Mouse (Mus musculus): Measurements from ENCODE around the gene Rftn2. TPM values are rescaled to one million over a fixed set of nuclear protein-coding genes. Genes with fewer than 3 reads are reported as not detected.
A peak's percentile ranks its signal among the peaks of the same experiment; 100 is the strongest.

Rftn2 gene
- 1 to 10 TPM; 4.7 to 5.1 TPM for total RNA-seq (2021)
- long read RNA-seq, experiment 1, partial matches to known transcripts, result 0 of 1 reads
- long read RNA-seq, experiment 1, other reads (novel, unspliced or antisense), result 1 of 1 reads
- long read RNA-seq, experiment 2, partial matches to known transcripts, result 3 of 8 reads
- long read RNA-seq, experiment 2, other reads (novel, unspliced or antisense), result 1 of 8 reads

DNA sequence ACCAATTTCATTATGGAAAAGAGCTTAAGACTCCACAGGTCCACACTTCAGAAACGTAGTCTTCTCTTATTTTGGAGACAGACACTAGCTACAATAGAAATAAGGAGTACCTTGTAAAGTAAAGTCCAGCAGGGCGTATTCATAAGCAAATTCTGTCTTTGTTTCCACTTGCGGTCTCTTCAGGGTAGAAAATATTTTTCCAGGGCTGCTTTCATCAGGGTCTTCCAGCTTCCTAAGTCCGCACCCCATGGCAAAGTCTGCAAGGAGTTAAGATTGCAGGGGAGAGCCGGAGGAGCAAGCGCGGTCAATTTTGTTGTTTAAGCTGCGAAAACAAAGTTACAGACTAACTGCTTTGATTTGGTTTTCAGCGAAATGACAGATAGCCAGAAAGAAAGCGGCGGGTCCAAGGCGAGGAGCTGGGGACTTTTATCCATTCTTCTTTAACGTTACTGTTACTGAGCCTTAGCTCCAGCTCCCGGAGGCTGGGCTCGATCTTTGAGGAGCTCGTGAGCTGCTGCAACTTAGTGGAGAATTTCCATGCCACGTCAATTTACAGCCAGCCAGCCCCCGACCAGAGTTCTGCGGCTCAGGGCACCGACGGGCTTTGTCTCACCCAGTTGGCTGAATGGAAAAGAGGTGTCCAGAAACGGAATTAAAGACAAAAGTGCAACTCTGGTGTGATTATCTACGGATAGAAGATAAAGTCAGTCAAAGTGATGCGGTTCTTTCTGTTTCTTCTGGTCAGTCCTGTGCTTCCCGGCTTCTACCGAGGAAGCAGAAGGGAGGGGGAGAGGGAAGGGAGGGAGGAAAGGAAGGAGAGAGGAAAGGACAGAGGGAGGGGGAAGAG lies at the start of gene Rftn2:
TSS of gene Rftn2 (minus strand) at position 772 of the 847 bp plus-strand sequence.
- no peak for DNase-seq

DNA sequence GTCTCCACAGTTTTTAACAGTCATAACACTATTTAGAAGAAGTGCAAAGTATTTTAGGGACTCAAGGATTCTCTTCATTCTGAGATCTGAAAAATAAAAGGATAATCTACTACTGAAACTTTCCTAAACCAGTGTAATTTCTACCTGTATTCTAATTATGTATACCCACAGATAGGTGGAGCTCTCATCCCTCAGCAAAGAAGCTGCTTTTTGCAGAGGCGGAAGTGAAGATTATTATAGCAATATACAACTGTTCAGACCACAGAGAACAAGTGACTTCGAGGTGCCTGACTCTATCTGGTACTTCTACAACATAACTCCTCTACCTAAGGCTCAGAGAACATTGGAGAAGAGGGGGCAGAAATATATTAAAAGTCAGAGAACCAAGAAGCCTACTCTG lies 38.9 kb upstream of the Rftn2 start:
- no peak for DNase-seq

DNA sequence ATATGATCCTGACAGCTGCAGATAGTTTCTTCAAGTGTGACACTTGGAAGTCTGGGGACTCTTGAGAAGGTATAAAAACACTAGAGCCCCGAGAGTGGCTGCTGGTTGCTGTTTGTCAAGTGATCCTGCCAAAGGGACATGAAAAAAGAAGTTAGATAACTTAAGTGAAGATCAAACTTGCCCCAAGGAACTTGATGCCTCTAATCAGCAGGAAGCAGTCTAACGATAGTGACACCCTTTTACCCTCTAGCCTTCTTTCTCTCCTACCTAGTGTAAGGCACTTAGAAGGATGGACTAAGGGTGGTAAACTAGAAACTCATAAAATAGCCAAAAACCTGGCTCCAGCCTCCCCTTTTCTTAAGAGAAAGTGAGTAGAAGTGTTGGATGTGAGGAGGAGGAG lies 37.8 kb upstream of the Rftn2 start:
- no peak for DNase-seq

DNA sequence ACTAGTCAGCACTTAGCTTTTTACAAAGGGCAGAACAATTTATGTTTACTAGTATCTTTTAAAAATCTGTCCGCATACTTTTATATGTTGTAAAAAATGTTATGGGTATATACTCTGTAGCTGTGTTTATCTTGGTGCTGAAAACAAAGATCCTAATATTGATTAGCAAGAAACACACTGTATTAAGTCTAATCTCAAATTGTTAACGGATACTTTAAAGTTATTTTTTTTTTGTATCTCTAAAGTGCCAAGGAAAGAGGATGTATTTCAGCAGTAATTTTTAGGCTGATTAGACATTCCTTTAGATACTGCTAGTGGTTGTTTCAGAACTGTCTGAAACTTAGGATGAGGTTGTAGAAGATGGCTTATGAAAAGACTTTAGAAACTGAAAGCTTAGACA lies 19.8 kb upstream of the Rftn2 start:
- DNase-seq, result no peak

DNA sequence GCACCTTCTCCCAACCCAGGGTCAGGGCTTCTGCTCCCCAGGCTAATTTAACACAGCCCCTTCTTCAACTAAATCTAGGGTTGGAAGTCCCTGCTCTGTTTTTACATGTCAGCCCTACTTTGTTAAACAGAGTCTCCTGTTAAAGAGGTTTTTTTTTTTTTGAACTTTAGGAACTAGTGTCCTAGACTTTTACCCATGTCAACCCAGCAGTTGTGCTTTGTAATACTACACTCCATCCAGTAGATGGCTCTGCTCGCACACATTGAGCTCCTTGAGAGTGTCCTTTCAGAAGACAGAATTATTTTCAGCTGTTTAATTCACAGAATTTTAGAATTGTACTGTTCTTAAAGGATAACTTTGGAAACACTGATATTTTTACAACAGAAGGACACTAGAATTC lies 12.7 kb upstream of the Rftn2 start:
- DNase-seq, result no peak

DNA sequence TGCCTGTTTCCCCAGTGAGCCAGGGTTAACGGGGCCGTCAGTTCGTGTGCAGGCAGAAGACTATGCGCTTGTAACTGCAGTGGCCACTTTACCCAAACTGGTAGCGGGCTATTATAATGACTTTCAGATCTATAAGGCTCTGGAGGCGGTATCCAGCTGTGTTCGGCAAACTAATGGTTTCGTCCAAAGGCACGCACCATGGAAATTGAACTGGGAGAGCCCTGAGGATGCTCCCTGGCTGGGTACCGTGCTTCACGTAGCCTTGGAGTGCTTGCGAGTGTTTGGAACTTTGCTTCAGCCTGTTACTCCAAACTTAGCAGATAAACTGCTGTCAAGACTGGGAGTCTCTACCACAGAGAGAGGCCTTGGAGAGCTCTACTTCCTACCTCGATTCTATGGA lies 11.9 kb upstream of the Rftn2 start:
- DNase-seq, result no peak

DNA sequence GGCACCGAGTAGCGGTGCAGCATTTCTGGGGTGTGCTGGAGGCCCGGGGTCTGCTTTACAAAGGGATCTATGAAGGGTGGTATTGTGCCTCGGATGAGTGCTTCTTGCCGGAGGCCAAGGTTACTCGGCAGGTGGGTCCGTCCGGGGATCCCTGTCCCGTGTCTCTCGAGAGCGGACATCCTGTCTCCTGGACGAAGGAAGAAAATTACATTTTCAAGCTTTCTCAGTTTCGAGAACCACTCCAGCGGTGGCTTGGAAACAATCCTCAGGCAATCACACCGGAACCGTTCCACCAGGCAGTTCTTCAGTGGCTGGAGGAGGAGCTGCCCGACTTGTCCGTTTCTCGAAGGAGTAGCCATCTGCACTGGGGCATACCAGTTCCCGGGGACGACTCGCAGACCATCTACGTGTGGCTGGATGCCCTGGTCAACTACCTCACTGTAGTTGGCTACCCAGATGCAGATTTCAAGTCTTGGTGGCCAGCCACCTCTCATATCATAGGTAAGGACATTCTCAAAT lies 11.1 kb upstream of the Rftn2 start:
- DNase-seq, result no peak

DNA sequence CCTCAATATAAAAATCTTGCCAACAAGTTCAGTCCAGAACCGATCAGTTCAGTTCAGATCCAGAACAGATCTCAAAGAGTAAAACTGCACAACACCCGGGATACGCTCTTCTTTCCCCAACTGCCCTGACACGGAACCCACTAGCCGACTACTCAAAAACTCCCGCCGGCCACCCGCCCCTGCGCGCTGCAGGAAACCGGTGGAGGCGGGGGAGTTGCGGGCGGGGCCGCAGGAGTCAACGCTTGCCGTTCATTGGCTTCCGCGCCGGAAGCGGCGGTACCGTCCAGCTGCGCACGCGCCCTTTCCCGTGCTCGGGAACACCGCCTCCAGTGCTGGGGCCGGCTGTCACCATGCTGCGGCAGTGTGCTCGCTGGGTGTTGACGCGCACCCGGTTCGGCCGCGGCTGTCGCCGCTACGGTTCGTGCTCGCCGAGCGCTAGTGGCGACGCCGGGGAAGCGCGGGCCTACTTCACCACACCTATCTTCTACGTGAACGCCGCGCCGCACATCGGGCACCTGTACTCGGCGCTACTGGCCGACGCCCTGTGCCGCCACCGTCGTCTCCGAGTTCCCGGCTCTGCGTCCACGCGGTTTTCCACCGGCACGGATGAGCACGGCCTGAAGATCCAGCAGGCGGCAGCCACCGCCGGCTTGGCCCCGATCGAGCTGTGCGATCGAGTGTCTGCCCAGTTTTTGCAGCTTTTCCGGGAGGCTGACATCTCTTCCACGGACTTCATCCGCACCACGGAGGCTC lies 10.5 kb upstream of the Rftn2 start, which contains the start of gene Mars2:
TSS of gene Mars2 (plus strand) at position 288 of the 753 bp plus-strand sequence.
- peak; percentile 95 for DNase-seq

DNA sequence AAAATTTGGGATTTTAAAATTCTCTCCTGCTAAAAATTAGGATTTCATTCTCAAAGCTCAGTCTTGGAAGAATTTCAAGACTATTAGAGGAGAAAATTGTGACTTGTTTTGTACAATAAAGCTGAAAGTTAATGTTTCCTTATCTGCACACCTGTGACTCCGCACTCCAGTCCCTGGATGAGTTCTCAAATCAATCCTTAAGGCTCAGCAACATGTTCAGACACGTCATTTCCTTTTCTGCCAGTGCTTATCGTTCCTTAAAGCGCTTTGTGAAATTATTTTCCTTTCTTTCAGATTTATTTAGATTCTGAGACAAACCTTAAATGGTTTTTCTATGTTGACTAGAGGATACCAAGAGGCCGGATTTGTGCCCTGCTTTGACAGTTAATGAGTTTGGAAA lies 9.9 kb upstream of the Rftn2 start:
- no peak for DNase-seq

DNA sequence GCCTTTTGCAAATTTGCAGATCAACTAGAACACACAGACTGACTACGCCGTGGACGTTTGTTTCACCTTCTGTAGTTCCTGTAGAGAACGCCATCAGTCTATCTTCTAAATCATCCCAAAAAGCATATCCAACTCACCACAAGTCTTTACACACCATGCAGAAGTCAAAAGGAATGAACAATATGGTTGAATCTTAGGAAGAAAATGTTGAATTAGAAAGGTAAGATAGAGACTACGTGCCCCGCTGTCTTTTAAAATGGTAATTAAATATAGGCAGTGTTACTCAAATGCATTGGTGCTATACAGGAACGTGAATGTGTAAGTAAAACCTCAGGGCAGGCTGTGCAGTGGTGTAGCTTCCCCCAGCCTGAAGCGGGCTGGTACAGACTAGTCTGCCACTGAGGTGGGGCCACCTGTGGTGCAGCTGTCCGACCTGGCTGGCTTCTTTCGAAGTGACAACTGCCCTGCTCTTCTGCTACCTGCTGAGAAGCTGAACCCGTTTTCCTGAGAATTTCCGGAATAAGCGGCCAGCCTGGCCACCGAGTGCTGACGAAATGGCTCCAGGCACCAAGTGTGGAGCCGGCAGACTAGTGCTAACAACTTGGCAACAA lies 8.4 kb upstream of the Rftn2 start:
- no peak for DNase-seq

DNA sequence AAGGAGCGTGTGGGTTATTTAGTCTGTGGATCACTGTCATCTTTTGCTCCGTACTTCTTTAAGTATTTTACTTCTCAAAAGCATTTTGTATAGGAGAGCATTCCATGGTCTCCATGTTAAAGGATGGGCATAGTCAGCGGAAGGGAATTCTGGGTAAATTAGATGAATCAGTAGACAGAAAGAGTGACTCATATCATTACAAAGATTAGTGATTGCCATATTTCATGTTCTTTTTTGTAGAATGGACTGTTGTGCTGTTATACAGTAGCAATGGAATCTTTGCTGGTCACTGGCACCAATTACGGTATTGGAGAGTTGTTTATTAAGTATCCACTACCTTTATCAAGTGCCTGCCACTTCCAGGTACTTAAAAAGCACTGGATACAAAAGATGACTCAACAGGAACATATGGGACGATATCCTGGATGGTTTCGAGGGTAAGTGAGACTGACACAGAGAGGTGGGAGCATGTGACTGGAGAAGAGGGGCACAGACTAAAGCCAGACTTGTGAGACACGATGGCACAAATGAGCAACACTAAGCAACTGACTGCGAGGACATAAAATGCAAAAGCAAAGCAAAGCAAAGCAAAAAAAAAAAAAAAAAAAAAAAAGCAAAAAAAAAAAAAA lies 1.8 kb upstream of the Rftn2 start:
- no peak for DNase-seq

DNA sequence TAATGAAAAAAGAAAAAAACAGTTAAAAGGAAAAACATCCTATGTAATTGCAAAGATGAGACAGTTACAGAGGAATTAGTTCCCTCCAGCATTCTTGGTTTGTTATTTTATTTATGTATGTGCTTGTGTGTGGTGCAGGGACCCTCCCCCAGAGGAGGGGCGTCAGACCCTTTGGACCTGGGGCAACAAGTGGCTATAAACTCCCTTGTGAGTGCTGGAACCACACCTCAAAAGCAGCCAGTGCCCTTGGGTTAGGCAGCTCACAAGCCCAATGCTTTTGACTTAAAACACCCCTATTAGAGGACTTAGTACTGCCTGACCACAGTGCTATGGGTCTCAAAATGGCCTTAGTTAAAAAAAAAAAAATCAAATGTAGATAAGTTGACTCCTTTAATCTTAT lies 794 bp upstream of the Rftn2 start:
- DNase-seq, result no peak

DNA sequence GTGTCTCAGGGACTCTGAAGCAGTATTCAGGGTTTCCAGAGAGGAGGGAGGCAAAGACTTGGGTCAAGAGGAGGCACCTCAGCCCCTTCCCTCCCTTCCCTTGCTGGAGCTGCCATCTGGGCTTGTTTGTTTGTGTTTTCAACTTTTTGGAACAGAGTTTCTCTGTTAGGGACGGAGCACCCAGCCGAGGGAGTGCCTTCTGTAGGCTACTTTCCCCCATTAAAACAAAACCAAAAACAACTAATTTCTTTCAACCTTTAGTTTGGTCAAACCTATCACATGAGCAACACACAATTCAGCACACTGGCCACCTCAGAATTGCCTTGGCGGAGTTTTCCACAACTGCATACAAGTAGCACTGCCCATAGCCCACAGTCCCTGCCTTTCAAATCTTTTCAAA lies 1.2 kb downstream of the Rftn2 start:
- no peak for DNase-seq

DNA sequence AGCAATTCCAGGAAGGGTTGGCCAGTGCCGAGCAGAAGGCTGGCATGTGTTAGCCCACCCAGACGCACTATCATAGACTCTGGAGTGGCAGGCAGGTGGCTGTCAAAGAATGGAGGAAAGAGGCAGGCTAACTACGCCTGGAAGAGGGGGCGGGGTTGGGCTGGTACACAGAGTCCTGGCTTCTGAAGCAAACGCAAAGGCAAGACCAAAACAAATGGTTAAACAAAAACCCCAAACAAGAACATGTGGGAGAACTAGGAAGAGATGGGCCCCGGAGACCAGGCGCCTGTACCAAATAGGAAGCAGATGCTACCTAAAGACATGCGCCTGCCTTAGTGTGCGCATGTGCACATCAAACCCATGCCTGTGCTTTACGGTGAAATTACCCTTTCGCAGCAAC lies 2.5 kb downstream of the Rftn2 start:
- DNase-seq, result no peak

DNA sequence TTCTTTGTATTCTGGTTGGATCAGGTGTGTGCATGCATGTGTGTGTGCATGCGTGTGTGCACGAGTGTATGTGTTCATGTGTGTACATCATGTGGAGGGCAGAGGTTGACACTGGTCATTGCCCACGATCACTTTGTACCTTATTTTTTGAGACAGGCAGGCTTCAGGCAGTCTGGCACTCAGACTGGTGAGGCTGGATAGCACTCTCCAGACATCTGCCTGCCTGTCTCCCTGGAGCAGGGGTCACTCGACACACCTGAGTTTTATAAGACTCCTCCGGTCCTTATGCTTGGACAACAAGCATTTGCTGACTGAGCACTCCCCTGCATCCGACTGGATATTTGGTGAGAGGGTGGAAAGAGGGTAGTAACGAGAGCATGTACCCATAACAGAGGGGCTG lies 3.6 kb downstream of the Rftn2 start:
- DNase-seq, result no peak

DNA sequence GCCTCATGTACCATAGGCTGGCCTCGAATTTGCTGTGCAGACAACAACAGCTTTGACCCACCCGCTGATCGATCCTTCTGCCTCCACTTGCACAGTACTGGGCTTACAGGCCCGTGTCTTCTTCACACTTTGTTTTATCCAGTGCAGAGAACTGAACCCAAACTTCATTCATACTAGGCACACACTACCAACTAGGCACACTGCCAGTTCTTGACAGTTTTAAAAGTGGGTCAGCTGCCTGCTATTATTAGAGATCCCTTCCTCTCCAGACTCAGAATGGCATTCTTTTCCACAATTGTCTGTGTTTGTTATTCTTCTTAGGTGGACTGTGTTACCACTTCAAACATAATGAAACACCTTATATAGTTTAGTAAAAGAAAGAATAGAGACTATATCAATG lies 5.2 kb downstream of the Rftn2 start:
- no peak for DNase-seq

DNA sequence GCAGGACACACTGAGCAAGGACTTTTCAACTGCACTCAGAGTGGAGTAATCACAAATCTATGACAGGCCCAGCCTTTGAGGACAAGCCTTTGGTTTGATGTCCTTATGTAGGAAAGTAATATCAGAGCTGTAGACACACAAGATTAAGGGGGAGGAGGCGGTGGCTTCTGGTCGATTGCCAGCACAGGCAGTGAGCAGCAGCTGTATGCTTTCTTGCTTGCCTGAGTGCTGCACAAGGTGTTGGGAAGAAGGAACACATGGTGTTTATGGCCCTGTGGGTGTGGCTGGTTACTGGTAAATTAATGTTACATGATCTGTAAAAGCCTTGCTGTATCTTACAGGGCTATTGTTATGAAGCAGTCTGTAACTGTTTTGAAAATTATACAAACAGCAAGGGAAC lies 9.4 kb downstream of the Rftn2 start:
- no peak for DNase-seq

DNA sequence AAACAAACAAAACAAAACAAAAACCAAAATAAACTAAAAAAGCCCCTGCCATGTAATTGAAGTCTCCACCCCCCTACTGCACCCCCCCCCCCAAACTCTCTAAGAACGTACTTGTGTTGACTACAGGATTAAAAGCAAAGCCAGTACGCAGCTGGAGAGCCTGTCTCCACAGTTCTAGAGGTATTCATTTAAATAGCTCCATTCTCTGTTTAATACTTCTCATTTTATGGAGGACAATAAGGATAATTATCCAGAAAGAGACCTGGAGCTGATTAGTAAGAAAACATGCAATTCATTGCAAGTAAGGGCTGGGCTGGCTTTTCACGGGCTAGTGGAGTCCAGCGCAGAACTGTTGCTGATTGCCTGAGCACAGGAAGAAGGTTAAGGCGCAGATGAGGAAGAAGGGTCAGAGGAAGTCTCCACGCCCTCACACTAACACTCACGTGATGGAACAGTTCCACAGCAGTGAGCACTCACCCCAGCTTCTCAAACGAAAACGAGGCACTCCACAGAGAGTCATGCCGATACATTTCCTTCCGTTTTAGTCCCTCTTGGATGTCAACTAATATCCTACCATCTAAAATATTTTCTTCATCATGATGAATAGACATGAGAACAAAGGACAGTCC lies 11.3 kb downstream of the Rftn2 start:
- no peak for DNase-seq

DNA sequence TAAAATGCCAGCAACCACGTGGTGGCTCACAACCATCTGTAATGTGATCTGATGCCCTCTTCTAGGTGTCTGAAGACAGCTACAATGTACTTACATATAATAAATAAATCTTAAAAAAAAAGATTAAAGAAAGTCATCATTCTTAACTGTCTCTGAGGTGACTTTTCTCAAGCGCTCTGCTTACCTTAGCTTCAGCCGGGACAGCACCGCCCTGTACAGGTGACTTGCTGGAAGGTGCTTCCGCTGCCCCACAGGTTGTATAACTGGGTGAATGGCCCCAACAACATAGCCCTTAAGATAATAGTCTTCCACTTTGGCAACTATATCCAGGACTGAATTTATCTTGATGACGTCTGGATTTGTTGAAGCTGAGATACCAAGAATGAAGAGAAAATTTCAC lies 12.6 kb downstream of the Rftn2 start:
- no peak for DNase-seq

DNA sequence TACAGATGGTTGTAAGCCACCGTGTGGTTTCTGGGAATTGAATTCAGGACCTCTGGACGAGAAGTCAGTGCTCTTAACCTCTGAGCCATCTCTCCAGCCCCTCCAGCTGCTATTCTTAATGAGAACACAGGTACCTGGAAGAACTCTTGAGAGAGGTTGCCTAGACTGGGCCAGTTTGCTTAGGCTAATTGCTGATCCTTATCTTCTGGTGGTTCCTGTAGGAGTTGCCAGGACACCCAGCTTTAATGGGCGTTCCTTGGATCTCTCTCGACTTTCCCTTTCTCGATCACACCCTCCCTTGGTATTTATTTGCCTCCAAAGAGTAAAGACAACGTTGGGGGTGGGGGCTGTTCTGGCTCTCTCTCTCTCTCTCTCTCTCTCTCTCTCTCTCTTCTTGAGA lies 13.1 kb downstream of the Rftn2 start:
- DNase-seq, result no peak

DNA sequence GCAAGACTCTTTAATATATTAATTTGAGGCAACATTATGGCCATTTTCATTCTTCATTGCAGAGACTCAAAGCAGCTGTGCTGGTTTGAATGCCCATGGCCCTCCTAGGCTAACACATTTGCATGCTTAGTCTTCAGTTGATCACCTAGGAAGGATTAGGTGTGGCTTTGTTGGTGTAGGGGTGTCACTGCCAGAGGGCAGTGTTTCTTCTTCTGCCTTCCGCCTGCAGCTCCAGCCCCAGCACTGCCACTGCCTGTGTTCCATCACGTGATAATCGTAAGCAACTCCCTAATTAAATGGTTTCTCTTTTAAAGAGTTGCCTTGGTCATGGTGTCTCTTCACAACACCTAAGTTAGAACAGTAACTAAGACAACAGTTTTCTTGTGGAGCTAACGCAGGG lies 13.8 kb downstream of the Rftn2 start:
- no peak for DNase-seq

DNA sequence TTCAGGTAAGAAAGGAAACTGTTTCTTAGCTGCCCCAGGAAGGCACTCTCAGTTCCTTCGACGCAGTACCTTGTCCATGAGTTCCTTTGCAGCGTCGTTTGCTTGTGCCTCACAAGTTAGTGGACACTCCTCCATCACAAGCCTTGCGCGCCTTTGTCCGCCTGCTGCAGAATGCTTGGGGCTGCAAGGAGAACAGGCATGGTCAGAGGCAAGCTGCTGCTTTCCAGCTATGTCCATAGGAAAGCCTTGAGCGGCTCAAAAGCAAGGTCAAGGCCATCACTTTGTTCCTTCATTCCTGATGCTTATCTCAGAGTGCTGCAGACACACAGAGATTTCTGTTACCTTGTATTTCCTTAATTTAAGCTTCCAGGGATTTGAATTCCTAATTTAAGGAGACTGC lies 15.5 kb downstream of the Rftn2 start:
- no peak for DNase-seq

Data from gastrocnemius, postnatal 25 days (tissue).